Mouse (Mus musculus): ENCODE measurements around the gene Gde1.
A peak's percentile ranks its signal among the peaks of the same experiment; 100 is the strongest.

Gde1 gene

DNA sequence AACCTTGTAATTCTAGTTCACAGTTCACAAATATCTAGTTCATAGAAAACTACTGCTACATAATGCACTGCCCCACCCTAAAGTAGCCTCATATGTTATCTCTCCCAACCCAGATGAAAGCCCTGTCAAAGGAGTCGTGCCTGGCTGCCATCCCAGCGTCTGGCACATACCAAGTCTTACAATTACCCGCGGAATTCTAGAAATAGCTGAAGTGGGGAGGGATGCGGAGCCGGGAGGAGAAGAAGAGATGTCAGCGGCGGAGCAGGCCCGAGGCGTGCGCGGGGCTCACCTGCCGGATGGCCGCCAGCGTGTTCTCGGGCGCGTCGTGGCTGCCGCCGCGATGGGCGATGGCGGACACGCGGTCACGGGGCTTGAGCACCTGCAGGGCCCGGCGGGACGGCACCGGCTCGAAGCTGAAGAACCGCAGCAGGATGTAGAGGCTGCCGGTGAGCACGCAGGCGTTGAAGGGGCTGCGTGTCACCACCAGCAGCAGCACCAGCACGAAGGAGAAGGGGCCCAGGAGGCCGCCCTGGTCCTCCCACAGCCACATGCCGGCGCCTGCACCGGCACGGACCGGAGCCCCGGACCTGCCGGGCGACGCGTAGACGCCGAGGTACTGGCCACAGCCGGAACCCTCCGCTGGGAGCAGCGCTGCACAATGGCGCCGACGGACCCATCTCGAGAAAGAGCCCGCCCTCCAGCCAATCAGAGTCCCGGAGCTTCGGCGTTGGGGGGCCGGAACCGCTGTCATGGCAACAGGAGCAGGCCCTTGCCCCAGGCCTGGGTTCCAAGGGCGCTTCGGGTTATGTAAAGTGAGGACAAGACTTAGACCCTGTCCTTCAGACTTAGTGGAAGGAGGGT is at the start of gene Gde1:
Gde1 (minus strand) TSS at position 678 of the 861 bp plus-strand sequence.
- peak; percentile 94 for DNase-seq (ENCODE audit: inconsistent ontology term)

- DNase-seq (ENCODE audit: inconsistent ontology term): no peak
These were observed 46.0 kb upstream of the Gde1 start for GRCm38 (mm10) chr7:118751625-118752024.

DNA sequence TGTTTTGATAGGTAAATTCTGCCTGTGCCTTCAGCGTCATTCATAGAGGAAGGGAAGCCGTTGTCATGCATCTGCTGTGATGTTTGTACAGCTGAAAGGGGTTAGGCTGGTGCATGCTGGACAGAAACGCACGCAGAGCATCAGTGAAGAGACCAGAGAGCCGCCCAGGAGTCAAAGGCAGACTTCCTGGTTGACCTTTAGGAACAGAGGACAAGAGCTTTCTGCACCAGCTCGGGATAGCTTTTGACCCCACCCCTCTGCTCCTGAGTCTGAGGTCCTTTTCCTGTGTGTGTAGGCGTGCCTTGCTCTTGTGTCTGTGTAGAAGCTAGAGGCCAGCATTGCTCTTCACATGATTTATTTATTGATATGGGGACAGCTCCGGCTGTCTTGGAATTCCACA is 44.1 kb upstream of the Gde1 start:
- DNase-seq (ENCODE audit: inconsistent ontology term): no peak

GRCm38 (mm10) chr7:118747891-118748672 is 42.5 kb upstream of the Gde1 start:
- no peak for DNase-seq (ENCODE audit: inconsistent ontology term)

DNA sequence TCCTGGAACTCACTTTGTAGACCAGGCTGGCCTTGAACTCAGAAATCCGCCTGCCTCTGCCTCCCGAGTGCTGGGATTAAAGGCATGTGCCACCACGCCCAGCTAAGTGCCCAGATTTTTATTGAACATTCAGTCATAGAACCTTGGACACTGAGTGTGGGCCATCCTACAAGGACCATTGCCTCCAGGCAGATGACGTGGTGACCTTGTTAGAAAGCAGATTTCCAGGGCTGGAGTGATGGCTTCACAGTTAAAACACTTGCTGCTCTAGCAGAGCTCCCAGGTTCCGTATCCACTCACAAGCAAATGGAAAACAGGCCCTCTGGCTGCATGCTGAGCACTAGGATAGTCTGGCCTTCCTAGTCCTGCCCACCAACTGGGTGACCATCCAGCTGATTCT is 39.2 kb upstream of the Gde1 start:
- no peak for DNase-seq (ENCODE audit: inconsistent ontology term)

GRCm38 (mm10) chr7:118742278-118742677 is 36.7 kb upstream of the Gde1 start:
- DNase-seq (ENCODE audit: inconsistent ontology term): no peak

DNA sequence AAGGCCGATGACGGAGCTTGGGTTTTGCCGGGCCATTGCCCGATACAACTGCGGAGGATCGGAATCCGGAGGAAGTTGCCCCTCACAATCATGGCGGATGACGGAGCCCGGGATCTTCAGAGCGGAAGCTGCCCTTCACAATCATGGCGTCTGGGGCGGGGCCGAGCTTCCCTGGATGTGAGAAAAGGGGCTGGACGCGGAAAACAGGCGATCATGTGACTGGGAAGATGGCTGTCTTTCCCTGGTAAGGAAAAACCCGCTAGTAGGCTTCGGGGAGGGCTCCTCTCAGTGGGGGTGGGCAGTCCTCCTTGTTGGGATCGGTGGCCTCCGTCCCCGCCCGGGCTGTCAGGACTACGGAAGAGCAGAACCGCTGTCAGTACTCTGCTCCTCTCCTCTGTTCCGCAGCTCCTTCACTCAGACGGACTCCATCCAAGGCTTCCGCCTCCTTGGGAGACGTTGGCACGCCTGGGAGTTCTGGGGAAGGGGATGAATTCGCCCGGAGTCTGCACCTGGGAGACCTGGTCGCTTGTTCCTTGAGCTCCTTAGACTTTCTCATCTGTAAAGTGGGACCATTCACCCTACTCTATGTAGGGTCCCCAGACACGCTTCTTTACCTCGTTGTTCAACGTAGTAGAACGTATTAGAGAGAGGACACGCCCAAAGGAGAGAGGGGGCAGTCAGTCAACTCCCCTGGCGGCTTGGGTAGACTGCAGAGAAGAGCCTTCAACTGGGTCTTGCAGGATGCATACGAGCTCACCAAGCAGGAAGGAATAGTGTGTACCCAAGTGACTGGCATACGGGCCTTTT is 35.2 kb upstream of the Gde1 start:
- peak; percentile 98 for DNase-seq (ENCODE audit: inconsistent ontology term)

DNA sequence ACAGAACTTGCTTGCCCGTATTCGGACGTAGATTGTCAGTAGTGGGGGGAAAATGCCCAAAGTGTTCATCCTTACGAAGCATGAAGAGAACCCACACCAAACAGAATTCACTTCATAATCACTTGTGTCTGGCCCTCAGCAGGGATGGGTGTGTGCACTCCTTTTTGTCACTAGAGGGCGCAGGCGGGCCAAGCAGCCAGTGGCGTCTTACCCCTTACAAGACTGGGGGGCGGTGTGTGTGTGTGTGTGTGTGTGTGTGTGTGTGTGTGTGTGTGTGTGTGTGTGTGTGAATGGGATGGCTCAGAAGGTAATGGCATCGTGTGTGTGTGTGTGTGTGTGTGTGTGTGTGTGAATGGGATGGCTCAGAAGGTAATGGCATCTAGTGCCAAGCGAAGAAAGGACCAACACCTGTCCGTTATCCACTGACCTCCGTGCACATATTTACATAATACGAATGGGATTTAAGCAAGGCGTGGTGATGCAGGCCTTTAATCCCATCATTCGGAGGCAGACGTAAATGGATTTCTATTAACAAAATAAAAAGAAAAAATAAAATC is 34.5 kb upstream of the Gde1 start, which contains the start of gene Vps35l:
Vps35l (plus strand) TSS at position 252 of the 557 bp plus-strand sequence.
- no peak for DNase-seq (ENCODE audit: inconsistent ontology term)

GRCm38 (mm10) chr7:118738730-118739129 is 33.2 kb upstream of the Gde1 start:
- DNase-seq (ENCODE audit: inconsistent ontology term): no peak

GRCm38 (mm10) chr7:118733225-118733624 is 27.6 kb upstream of the Gde1 start:
- no peak for DNase-seq (ENCODE audit: inconsistent ontology term)

GRCm38 (mm10) chr7:118731781-118732180 is 26.2 kb upstream of the Gde1 start:
- DNase-seq (ENCODE audit: inconsistent ontology term): peak; percentile 27

GRCm38 (mm10) chr7:118728846-118729587 is 23.4 kb upstream of the Gde1 start:
- DNase-seq (ENCODE audit: inconsistent ontology term): no peak

DNA sequence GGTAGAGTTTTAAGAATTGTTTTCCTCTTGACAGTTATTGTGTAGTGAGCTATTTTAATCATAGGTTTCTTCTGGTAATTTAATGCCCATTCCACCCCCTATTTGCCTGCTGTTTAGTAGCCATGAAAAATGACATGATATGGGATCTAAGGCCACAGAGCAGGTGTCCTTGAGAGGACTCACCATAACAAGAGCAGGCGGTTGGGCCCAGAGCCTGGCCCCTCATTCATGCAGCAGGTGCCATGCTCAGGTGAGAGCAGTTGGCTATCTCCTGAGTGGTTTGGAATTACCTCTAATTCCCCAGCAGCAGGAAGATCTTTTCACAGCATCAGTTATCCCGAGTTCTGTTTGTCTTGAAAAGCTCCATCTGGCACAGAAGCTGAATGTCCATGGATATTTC is 19.9 kb upstream of the Gde1 start:
- DNase-seq (ENCODE audit: inconsistent ontology term): no peak

GRCm38 (mm10) chr7:118723927-118724326 is 18.3 kb upstream of the Gde1 start:
- DNase-seq (ENCODE audit: inconsistent ontology term): no peak

DNA sequence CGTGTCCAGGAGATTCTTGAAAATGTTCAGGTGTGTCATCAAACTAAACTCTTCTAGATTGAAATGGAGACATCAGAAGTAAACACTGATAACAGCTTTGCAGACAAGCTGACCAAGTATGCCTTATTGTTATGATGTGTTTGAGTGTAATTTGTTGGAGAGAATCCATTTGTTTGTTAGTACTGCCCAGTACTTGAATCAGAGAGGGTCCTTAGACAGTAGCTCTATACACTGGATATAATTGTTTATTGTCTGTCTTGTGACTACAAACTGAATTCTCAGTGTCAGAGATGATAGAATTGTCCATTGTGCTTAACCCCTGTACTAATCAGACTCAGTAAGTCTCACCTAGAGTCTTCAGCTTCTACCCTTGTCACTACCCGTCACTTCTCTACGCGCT is 12.5 kb upstream of the Gde1 start:
- DNase-seq (ENCODE audit: inconsistent ontology term): no peak

GRCm38 (mm10) chr7:118714873-118715272 is 9.3 kb upstream of the Gde1 start:
- no peak for DNase-seq (ENCODE audit: inconsistent ontology term)

DNA sequence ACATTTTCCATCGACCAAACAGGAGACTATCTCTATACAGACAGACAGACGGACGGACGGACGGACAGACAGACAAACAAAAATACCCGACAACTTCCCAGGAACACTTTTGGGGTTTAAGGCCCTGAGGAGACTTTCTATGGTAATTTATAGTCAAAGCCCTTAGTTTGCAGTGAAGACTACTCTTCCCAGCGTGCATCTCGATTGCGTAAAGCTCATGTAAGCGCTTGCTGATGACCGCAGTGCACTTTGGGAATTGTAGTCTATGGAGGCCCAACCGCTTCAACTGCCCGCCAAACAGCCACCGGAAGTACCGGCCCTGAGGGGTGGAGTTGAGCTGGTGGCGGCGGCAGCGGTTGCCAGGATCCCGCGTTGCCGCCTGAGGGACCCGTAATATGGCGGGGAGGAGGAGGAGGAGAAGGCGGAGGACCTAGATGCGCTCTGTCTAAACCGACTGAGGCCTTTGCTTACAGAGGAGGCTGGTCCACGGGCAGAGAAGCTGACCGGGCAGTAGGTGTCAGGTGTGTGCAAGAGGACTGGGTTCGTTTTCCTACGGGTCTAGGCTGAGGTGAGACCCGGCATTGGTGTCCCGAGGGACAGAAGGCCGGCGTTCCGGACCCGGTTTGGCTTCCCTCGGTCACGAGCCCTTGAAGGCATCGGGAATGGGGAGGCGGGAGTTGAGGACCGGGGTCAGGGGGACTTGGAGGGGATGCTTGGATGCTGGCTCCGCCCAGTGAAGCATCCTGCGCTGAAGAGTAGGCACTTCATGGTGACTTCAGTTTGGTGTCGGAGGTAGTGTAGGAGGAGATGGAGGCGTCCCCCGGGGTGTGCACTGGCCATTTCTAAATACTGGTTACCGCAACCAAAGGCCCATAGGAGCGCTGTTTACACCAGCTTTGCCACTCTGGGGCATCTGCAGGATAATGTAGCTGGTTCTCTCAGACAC is 6.9 kb upstream of the Gde1 start, which contains the start of gene Ccp110:
Ccp110 (plus strand) TSS at position 325 of the 946 bp plus-strand sequence.
- DNase-seq (ENCODE audit: inconsistent ontology term): peak; percentile 95

DNA sequence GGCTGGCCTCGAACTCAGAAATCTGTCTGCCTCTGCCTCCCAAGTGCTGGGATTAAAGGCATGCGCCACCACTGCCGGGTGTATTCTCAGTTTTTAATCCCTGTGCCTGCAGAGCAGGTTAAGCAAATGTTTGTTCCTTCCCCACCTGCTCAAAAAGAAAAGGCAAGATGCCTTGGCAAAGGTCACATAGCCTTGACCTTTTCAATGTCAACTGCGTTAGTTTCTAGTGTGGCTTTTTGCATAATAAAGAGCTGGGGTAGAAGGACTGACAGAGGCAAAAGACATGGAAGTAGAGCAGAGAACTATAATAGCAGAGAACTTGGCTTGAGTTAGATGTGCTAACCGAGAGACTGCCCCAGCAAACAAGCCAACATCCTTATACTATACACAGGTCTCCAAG is 5.2 kb upstream of the Gde1 start:
- DNase-seq (ENCODE audit: inconsistent ontology term): no peak

- DNase-seq (ENCODE audit: inconsistent ontology term): no peak
These were observed 2.4 kb upstream of the Gde1 start for GRCm38 (mm10) chr7:118708002-118708401.

GRCm38 (mm10) chr7:118707216-118707615 is 1.6 kb upstream of the Gde1 start:
- no peak for DNase-seq (ENCODE audit: inconsistent ontology term)
